In the genomic region with DNA sequence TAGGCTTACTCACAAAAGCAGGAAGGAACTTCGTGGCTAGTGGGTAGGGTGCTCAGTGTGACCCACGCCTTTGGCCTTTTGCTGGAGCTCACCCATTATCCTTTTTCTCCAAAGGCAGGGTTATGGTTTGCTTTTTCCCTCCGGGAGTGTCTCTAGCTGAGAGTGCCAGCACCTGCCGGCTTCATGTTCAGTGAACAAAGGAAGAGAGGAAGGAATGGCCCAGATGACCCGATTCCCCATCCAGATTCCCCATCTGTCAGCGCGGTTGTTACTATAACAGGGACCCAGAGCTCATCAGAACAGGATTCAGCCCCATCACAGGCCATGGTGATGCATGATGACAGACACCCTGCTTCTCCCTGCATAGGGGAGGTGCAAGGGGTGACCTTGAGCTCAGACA, we compare ENCODE assay signal across 26 mouse cellular contexts.
DNase-seq lines count a peak whose midpoint lies in the region; TF ChIP-seq lines count a peak whose summit lies in the region.
"Had no signal": no experiment of that assay in that cellular context is flagged by ENCODE, and none has a peak within 500 bp of the region (broad histone marks: within the 10 kb centered on the region; RNA-seq: fewer than 3 reads in every experiment).

No protein-coding gene starts in this region.

- H3K4me1 ChIP-seq in heart, adult 2 months (ENCODE audit: control insufficient read depth, insufficient read depth, low read length), result peaks cover 1% of the 10 kb centered on the region; the same call in 1 of the 2 replicates
- peaks cover 19% of the 10 kb centered on the region for H3K4me1 ChIP-seq in cerebellum, adult 2 months (ENCODE audit: control insufficient read depth, insufficient read depth, low read length)
- H3K4me1 ChIP-seq: embryonic facial prominence, embryonic 10.5 days; embryonic facial prominence, embryonic 15.5 days; forebrain, embryonic 13.5 days; heart, embryonic 10.5 days; heart, embryonic 15.5 days; hindbrain, embryonic 13.5 days; kidney, embryonic 15.5 days had no signal

- no peaks in the 10 kb centered on the region for H3K36me3 ChIP-seq in heart, adult 2 months (ENCODE audit: control insufficient read depth, insufficient read depth, low read length)
- H3K36me3 ChIP-seq: embryonic facial prominence, embryonic 10.5 days; embryonic facial prominence, embryonic 15.5 days; G1E; heart, embryonic 10.5 days; heart, embryonic 15.5 days; hindbrain, embryonic 13.5 days; kidney, embryonic 15.5 days had no signal

- peak overlapping the region; percentile 61 for H3K27ac ChIP-seq in heart, adult 2 months
- no peak overlapping the region for H3K27ac ChIP-seq in cerebellum, adult 2 months (ENCODE audit: insufficient read depth, low read length)
- H3K27ac ChIP-seq: embryonic facial prominence, embryonic 10.5 days; embryonic facial prominence, embryonic 15.5 days; forebrain, embryonic 13.5 days; heart, embryonic 10.5 days; heart, embryonic 15.5 days; hindbrain, embryonic 13.5 days; kidney, embryonic 15.5 days; liver, embryonic 14.5 days had no signal

- no peak for DNase-seq in heart, adult 2 months
- no peak for DNase-seq in heart, postnatal 36 days
- DNase-seq in brain, adult 2 months (ENCODE audit: low read depth, low spot score), result peak; percentile 54
- DNase-seq in cerebellum, adult 2 months, result peak; percentile 41 to 54
- peak; percentile 19 to 35 for DNase-seq in cerebellum, postnatal 14 days
- no peak for DNase-seq in adrenal gland, adult 2 months
- no peak for DNase-seq in urinary bladder, postnatal 10 days (ENCODE audit: low spot score)
- DNase-seq: adrenal gland, postnatal 14 days; gastrocnemius, postnatal 14 days; kidney, adult 18-20 months; kidney, postnatal 25 days; layer of hippocampus, postnatal 36 days; liver; lung, embryonic 14.5 days; lung, postnatal 14 days; thymus, adult 2 months; thymus, postnatal 36 days had no signal

- H3K27me3 ChIP-seq in heart, adult 2 months (ENCODE audit: control insufficient read depth, insufficient read depth, low read length), result no peaks in the 10 kb centered on the region
- no peaks in the 10 kb centered on the region for H3K27me3 ChIP-seq in cerebellum, adult 2 months (ENCODE audit: control insufficient read depth, insufficient read depth, low read length)
- H3K27me3 ChIP-seq: embryonic facial prominence, embryonic 15.5 days; forebrain, embryonic 13.5 days; heart, embryonic 15.5 days; hindbrain, embryonic 13.5 days; kidney, embryonic 15.5 days had no signal

- H3K4me3 ChIP-seq in heart, adult 2 months, result no peak overlapping the region
- no peak overlapping the region for H3K4me3 ChIP-seq in cerebellum, adult 2 months (replicated peaks; ENCODE audit: insufficient read depth, low read depth, low read length)
- H3K4me3 ChIP-seq: embryonic facial prominence, embryonic 10.5 days; embryonic facial prominence, embryonic 15.5 days; forebrain, embryonic 13.5 days; heart, embryonic 10.5 days; heart, embryonic 15.5 days; hindbrain, embryonic 13.5 days; kidney, embryonic 15.5 days had no signal

- no peak for TF ChIP-seq CTCF in heart, adult 2 months (IDR thresholded peaks at IDR 0.05)
- no peak for TF ChIP-seq CTCF in cerebellum, adult 2 months (IDR thresholded peaks at IDR 0.05; ENCODE audit: borderline replicate concordance, insufficient read depth, low read depth, low read length)

- no peak for TF ChIP-seq POLR2A in heart, adult 2 months (IDR thresholded peaks at IDR 0.05; ENCODE audit: insufficient read depth, low read depth, low read length)
- TF ChIP-seq POLR2A in cerebellum, adult 2 months (IDR thresholded peaks at IDR 0.05; ENCODE audit: borderline replicate concordance, insufficient read depth, low read length), result no peak

- no peaks in the 10 kb centered on the region for H3K79me2 ChIP-seq in heart, adult 2 months (replicated peaks; ENCODE audit: control insufficient read depth, insufficient read depth, low read length)

- H3K9ac ChIP-seq in heart, adult 2 months (ENCODE audit: low read depth, low read length), result no peak overlapping the region
- H3K9ac ChIP-seq: embryonic facial prominence, embryonic 15.5 days; forebrain, embryonic 13.5 days; heart, embryonic 15.5 days; hindbrain, embryonic 13.5 days; kidney, embryonic 15.5 days; liver, embryonic 14.5 days; lung, embryonic 14.5 days had no signal

- TF ChIP-seq EP300 in heart, adult 2 months (IDR thresholded peaks at IDR 0.05; ENCODE audit: insufficient read depth, low read depth, low read length), result no peak

- intact Hi-C loops in heart, adult 2 months (cut with DNase I), result no loop called here
- intact Hi-C loops in heart, postnatal 36 days (cut with DNase I), result loop anchor here (5.0 to 10.0 kb wide), 3 partner anchors 136 to 934 kb away; no protein-coding TSS in a partner anchor

- WGBS in heart, adult 2 months, result 57% methylated on average over 7 of the region's 7 CpGs
- 31% methylated on average over 7 of the region's 7 CpGs for WGBS in cerebellum, adult 2 months

Comparison
In these comparisons a context has a peak if more than half of its experiments do, and no peak if none do; other contexts are left out.
1. DNase-seq: peak in brain, adult 2 months (single experiment), cerebellum, adult 2 months (2 of 2) and cerebellum, postnatal 14 days (2 of 2); none in heart, adult 2 months (0 of 2), heart, postnatal 36 days (0 of 2), adrenal gland, adult 2 months (single experiment) and urinary bladder, postnatal 10 days (single experiment).